Mouse (Mus musculus) neural tube, embryonic 13.5 days (tissue): ENCODE measurements around the gene Gm17651. TPM values are rescaled to one million over a fixed set of nuclear protein-coding genes. Genes with fewer than 3 reads are reported as not detected.

ENCODE experiments used
- ATAC-seq: fragments of 200-750 bp; cut with Nextera tagmentation; 2 replicates; pipeline ENCODE4 v1.8.0; 2017; ENCODE audit warnings: low read depth, mild to moderate bottlenecking, moderate TSS enrichment, moderate library complexity
- H3K27ac ChIP-seq: fragments of 300-500 bp; sonication (generic); replicated peaks from 2 replicates; pipeline ENCODE4 v1.5.1; 2015; ENCODE audit warnings: moderate library complexity, mild to moderate bottlenecking, inconsistent platforms
- H3K27me3 ChIP-seq: fragments of 300-500 bp; sonication (generic); 2 replicates; pipeline ENCODE4 v1.6.1; 2015; ENCODE audit warnings: mild to moderate bottlenecking, inconsistent platforms
- H3K36me3 ChIP-seq: fragments of 300-500 bp; sonication (generic); 2 replicates; pipeline ENCODE4 v1.6.1; 2015; ENCODE audit warnings: mild to moderate bottlenecking, inconsistent platforms
- H3K4me1 ChIP-seq: fragments of 300-500 bp; sonication (generic); replicated peaks from 2 replicates; pipeline ENCODE4 v1.6.1; 2015; ENCODE audit warnings: inconsistent platforms
- H3K4me2 ChIP-seq: fragments of 300-500 bp; sonication (generic); 2 replicates; pipeline ENCODE4 v1.6.1; 2015; ENCODE audit warnings: inconsistent platforms, mild to moderate bottlenecking, moderate library complexity
- H3K4me3 ChIP-seq: fragments of 300-500 bp; sonication (generic); 2 replicates; pipeline ENCODE4 v1.5.1; 2015; ENCODE audit warnings: mild to moderate bottlenecking, inconsistent platforms
- H3K9ac ChIP-seq: fragments of 300-500 bp; sonication (generic); 2 replicates; pipeline ENCODE4 v1.6.1; 2015; ENCODE audit warnings: moderate library complexity, mild to moderate bottlenecking, inconsistent platforms
- H3K9me3 ChIP-seq: fragments of 300-500 bp; sonication (generic); 2 replicates; pipeline ENCODE4 v1.6.1; 2016; ENCODE audit warnings: inconsistent platforms
- WGBS: fragments of 180-500 bp; shearing (Covaris S2); methylation state at CpG from one replicate; pipeline ENCODE4 v1.1.7; 2015; 5-methylcytosine and 5-hydroxymethylcytosine counted together
- polyA plus RNA-seq: library from polyadenylated mRNA; unstranded; fragments of >200 nt; fragmentation: Nextera tagmentation; extraction: Ambion mirVana; gene quantifications from 2 replicates; pipeline ENCODE4 v1.2.1, GENCODE M21; 2015

The Gm17651 gene
- not detected in 2 replicates for polyA plus RNA-seq

GRCm38 (mm10) chr3:97674644-97675110, at the start of gene Gm17651:
TSS of gene Gm17651 (minus strand) at chr3:97674694.
- WGBS = 91% methylated on average over 7 of the region's 7 CpGs
- Histone ChIP-seq H3K4me2 (no peak within 1 kb of the TSS), H3K4me3 (no peak within 1 kb of the TSS), H3K27ac (no peak within 1 kb of the TSS), H3K9ac (no peak within 1 kb of the TSS), H3K36me3 (peaks cover 20% of the 10 kb centered on the region), H3K27me3 (no peaks in the 10 kb centered on the region), H3K4me1 (no peaks in the 10 kb centered on the region), H3K9me3 (no peaks in the 10 kb centered on the region)
- ATAC-seq = no peak

DNA sequence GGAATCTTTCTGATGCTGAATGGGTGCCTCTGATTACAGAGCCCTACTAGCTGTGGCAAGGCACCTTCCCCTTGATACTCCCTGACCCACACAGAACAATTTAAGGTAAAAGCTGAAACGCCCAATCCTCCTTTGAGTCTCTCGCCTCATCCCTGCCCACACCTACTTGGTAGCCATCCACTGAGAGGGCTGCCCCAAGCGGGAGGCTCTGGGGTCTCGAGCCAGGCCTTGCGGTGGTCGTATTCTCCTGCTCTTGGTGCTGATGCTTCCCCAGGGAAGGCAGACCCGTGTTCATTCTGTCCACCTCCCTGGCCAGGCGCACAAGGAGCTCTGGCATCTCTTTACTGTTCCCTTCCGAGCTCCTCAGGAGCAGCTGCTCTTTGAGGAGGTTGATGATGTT, 44.6 kb upstream of the Gm17651 start:
- no peak overlapping the region for H3K4me2 ChIP-seq
- H3K9ac ChIP-seq = no peak overlapping the region
- no peaks in the 10 kb centered on the region for H3K4me1 ChIP-seq
- H3K27ac ChIP-seq = no peak overlapping the region
- no peaks in the 10 kb centered on the region for H3K27me3 ChIP-seq
- peaks cover 19% of the 10 kb centered on the region for H3K9me3 ChIP-seq
- 85% methylated on average over 9 of the region's 9 CpGs for WGBS
- H3K4me3 ChIP-seq = no peak overlapping the region
- ATAC-seq = no peak
- peaks cover 45% of the 10 kb centered on the region for H3K36me3 ChIP-seq

DNA sequence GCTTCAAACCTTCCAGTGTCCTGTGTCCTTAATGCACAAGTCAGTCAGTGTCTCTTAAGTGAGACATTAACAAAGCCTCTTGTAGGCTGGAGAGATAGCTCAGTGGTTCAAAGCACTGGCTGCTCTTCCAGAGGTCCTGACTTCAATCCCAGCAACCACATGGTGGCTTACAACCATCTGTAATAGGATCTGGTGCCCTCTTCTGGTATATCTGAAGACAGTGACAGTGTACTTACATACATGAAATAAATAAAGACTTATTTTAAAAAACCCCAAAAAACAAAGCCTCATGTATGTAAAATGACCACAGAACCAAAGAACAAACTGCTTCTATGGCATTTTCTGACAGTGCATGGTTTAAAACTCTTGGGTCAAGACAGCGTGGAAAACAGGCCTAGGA, 41.4 kb upstream of the Gm17651 start:
- no peaks in the 10 kb centered on the region for H3K27me3 ChIP-seq
- no peak overlapping the region for H3K9ac ChIP-seq
- 89% methylated on average over 1 of the region's 1 CpGs for WGBS
- no peak overlapping the region for H3K4me2 ChIP-seq
- H3K4me1 ChIP-seq = no peaks in the 10 kb centered on the region
- no peak overlapping the region for H3K27ac ChIP-seq
- H3K4me3 ChIP-seq = no peak overlapping the region
- H3K9me3 ChIP-seq = no peaks in the 10 kb centered on the region
- peaks cover 46% of the 10 kb centered on the region for H3K36me3 ChIP-seq
- ATAC-seq = no peak

- Histone ChIP-seq H3K27ac (no peak overlapping the region), H3K4me2 (no peak overlapping the region), H3K36me3 (peaks cover 33% of the 10 kb centered on the region), H3K9ac (no peak overlapping the region), H3K4me1 (no peaks in the 10 kb centered on the region), H3K4me3 (no peak overlapping the region), H3K9me3 (no peaks in the 10 kb centered on the region), H3K27me3 (no peaks in the 10 kb centered on the region)
- 72% methylated on average over 5 of the region's 5 CpGs for WGBS
- no peak for ATAC-seq
Observed at GRCm38 (mm10) chr3:97710881-97711280, 36.4 kb upstream of the Gm17651 start.

DNA sequence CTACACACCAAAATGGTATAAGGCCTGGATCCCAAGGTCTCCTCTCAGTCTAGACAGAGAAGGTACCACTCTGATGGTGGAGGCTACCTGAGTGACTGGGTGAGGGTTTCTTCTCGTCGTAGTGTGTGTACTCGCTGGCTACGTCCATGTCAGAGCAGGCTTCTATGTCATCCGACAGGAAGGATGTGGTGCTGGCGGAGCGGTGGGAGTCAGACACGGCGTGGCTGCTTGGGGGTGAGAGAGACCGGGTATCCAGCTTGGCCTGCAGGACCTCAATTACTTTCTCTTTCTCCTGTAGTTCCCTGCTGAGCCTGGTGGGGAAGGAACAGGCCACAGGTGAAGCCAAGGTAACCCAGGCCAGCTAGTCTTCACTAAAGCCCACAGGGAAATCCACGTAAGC, 35.6 kb upstream of the Gm17651 start:
- Histone ChIP-seq H3K9me3 (no peaks in the 10 kb centered on the region), H3K36me3 (peaks cover 25% of the 10 kb centered on the region), H3K4me2 (no peak overlapping the region)

DNA sequence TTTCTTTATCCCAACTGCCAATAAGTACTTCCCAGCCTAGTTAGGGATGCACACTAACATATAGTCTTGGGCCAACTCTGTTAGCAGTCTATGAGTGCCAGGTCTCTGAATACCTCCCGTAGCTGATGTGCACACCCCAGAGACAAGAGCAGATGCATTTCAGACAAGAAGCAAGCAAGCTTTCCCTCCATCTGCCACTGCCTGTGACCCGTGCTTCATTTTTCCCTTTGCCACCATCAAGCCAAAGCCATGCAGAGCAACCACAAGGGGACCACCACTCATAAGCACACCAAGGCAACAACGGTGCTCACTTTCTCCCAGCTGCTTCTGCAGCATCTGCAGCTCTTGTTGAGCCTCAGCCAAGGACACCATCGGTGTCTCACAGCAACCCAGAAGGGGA, 32.1 kb upstream of the Gm17651 start:
- H3K36me3 ChIP-seq = peaks cover 36% of the 10 kb centered on the region
- WGBS = 90% methylated on average over 4 of the region's 4 CpGs

More for the DNA sequence above, 35.6 kb upstream of the Gm17651 start:
- WGBS = 91% methylated on average over 11 of the region's 11 CpGs
- H3K4me3 ChIP-seq = no peak overlapping the region
- H3K27me3 ChIP-seq = no peaks in the 10 kb centered on the region
- H3K9ac ChIP-seq = no peak overlapping the region
- H3K27ac ChIP-seq = no peak overlapping the region
- ATAC-seq = no peak
- H3K4me1 ChIP-seq = no peaks in the 10 kb centered on the region

DNA sequence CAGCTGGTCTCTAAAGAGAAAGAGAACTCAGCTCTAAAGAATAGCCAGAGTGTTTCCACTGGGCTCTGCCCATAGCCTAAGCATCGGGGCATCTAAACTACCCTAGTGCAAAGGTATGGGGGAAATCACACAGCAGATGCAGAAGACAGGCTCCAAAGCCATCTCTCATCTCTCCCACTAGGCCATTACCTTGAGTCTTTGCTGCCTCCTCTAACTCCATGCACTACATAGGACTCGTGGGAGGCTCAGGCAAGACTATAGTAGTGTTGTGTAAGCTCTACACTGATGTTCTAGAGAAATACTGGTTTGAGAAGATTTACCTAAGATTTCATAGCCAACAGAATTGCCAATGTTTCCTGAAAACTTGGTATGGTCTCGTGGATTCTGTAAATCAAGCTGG, 31.0 kb upstream of the Gm17651 start:
- no peak for ATAC-seq
- no peaks in the 10 kb centered on the region for H3K4me1 ChIP-seq
- no peaks in the 10 kb centered on the region for H3K27me3 ChIP-seq
- no peak overlapping the region for H3K4me2 ChIP-seq
- H3K4me3 ChIP-seq = no peak overlapping the region
- H3K9ac ChIP-seq = no peak overlapping the region
- no peaks in the 10 kb centered on the region for H3K9me3 ChIP-seq
- H3K36me3 ChIP-seq = peaks cover 34% of the 10 kb centered on the region
- no peak overlapping the region for H3K27ac ChIP-seq
- 85% methylated on average over 3 of the region's 3 CpGs for WGBS

More for the DNA sequence above, 32.1 kb upstream of the Gm17651 start:
- no peak overlapping the region for H3K9ac ChIP-seq
- H3K4me2 ChIP-seq = no peak overlapping the region
- no peaks in the 10 kb centered on the region for H3K9me3 ChIP-seq
- H3K4me1 ChIP-seq = no peaks in the 10 kb centered on the region
- no peak overlapping the region for H3K4me3 ChIP-seq
- H3K27me3 ChIP-seq = no peaks in the 10 kb centered on the region
- no peak for ATAC-seq
- no peak overlapping the region for H3K27ac ChIP-seq

DNA sequence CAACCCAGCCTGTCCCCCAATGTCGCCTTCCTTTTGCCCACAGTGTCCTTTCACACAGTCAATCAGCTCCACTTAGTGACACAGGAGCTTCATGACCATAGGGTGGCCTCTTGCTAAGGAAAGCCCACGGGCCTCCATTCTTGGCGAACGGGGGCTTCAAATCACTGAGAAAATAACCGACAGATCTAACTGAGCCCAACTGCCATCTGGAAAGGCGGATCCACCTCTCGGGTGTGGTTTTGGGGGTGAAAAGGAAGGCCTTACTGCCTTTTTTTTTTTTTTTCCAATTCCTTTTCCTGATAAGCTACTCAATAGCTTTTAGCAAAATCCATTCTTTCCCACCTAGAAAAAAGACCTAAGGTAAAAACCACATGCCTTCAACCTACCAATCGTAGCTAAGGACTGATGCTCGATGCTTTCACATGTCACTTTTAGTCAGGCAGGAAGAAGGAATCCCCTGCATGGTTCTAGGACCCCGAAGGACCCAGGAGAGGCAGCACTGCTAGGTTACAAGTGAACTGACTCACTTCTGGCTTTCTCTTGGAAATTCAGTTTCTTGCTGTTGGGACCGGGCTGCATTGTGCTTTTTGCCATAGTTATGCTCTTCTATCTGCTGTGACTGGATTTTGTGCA, 28.1 kb upstream of the Gm17651 start:
- no peak overlapping the region for H3K27ac ChIP-seq
- no peak overlapping the region for H3K4me2 ChIP-seq
- no peaks in the 10 kb centered on the region for H3K4me1 ChIP-seq
- H3K36me3 ChIP-seq = peaks cover 31% of the 10 kb centered on the region
- no peaks in the 10 kb centered on the region for H3K9me3 ChIP-seq
- 95% methylated on average over 11 of the region's 11 CpGs for WGBS
- H3K9ac ChIP-seq = no peak overlapping the region
- H3K27me3 ChIP-seq = no peaks in the 10 kb centered on the region
- H3K4me3 ChIP-seq = no peak overlapping the region
- ATAC-seq = no peak

- Histone ChIP-seq H3K9ac (no peak overlapping the region), H3K4me2 (no peak overlapping the region), H3K36me3 (peaks cover 31% of the 10 kb centered on the region), H3K9me3 (no peaks in the 10 kb centered on the region), H3K4me1 (no peaks in the 10 kb centered on the region), H3K4me3 (no peak overlapping the region), H3K27ac (no peak overlapping the region), H3K27me3 (no peaks in the 10 kb centered on the region)
- ATAC-seq = no peak
- 76% methylated on average over 3 of the region's 3 CpGs for WGBS
Observed at GRCm38 (mm10) chr3:97701198-97701597, 26.7 kb upstream of the Gm17651 start.

DNA sequence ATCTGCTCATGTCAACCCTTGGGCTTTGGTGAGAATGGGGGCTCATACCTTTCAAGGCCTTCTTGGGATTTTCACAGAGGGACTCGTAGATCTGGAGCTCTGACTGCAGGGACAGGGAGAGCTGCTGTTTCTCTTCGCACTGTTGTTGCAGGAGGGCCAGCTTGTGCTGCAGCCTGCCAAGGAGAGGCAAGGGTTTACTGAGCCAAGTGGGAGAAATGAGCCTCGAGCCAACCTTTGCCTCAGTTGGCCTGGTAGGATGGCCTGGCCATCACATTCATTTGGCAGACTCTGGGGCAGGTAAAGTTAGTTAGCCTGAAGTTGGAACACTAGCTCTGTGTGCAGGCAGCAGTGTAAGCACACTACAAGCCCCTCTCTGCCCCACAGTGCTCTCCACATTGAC, 24.6 kb upstream of the Gm17651 start:
- ATAC-seq = no peak
- Histone ChIP-seq H3K36me3 (peaks cover 50% of the 10 kb centered on the region), H3K9ac (no peak overlapping the region), H3K4me1 (no peaks in the 10 kb centered on the region), H3K27me3 (no peaks in the 10 kb centered on the region), H3K27ac (no peak overlapping the region), H3K4me3 (no peak overlapping the region), H3K9me3 (no peaks in the 10 kb centered on the region), H3K4me2 (no peak overlapping the region)
- 76% methylated on average over 3 of the region's 3 CpGs for WGBS

GRCm38 (mm10) chr3:97697291-97697690, 22.8 kb upstream of the Gm17651 start:
- Histone ChIP-seq H3K27me3 (no peaks in the 10 kb centered on the region), H3K9me3 (no peaks in the 10 kb centered on the region), H3K36me3 (peaks cover 49% of the 10 kb centered on the region), H3K4me2 (no peak overlapping the region), H3K4me1 (no peaks in the 10 kb centered on the region), H3K27ac (no peak overlapping the region), H3K9ac (no peak overlapping the region), H3K4me3 (no peak overlapping the region)
- WGBS = 85% methylated on average over 9 of the region's 9 CpGs
- ATAC-seq = no peak

- 91% methylated on average over 9 of the region's 9 CpGs for WGBS
- Histone ChIP-seq H3K4me1 (no peaks in the 10 kb centered on the region), H3K36me3 (peaks cover 45% of the 10 kb centered on the region), H3K4me2 (no peak overlapping the region), H3K27ac (no peak overlapping the region), H3K27me3 (no peaks in the 10 kb centered on the region), H3K9me3 (no peaks in the 10 kb centered on the region), H3K4me3 (no peak overlapping the region), H3K9ac (no peak overlapping the region)
- no peak for ATAC-seq
Observed at GRCm38 (mm10) chr3:97696866-97697265, 22.4 kb upstream of the Gm17651 start.

DNA sequence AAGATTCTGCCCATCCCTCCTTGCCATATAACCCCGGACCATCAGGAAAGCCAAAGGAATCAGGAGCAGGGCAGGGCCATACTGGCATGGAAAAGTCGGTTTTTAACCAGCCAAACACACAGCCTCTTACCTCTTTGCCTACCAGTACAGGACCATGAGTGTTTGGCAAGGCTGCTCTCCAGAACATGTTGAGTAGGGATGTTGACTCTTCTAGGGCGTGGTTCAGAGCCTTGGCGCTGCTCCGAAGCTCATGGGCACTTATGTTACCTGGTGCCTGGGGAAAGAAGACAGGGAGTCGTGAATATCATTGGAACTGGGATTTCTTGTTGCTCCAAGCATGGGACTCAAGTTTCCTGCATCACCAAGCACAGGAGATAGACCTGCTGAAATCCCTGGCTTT, 19.3 kb upstream of the Gm17651 start:
- Histone ChIP-seq H3K4me1 (0 out of 2 replicates have a peak, but pooled peaks cover 5% of the 10 kb centered on the region), H3K9me3 (no peaks in the 10 kb centered on the region), H3K4me3 (no peak overlapping the region), H3K4me2 (no peak overlapping the region), H3K9ac (no peak overlapping the region), H3K27ac (no peak overlapping the region), H3K36me3 (peaks cover 47% of the 10 kb centered on the region), H3K27me3 (no peaks in the 10 kb centered on the region)
- no peak for ATAC-seq
- 92% methylated on average over 6 of the region's 6 CpGs for WGBS
